Mouse (Mus musculus) kidney, adult 2 months (tissue): ENCODE data around the gene Cope.

Experiments
- CTCF ChIP-seq: fragments of 200-500 bp; conservative IDR thresholded peaks from 2 replicates; pipeline ENCODE4 v1.5.1; 2011; ENCODE audit warnings: low read depth, mild to moderate bottlenecking, control low read depth, low read length, moderate library complexity, mixed read lengths; ENCODE audit not compliant: insufficient read depth, insufficient read length
- POLR2A ChIP-seq: fragments of 200-500 bp; IDR thresholded peaks from one replicate; pipeline ENCODE4 v1.6.1; 2011; ENCODE audit warnings: low read depth, low read length, control low read depth

GRCm38 (mm10) chr8:70285304-70285703 lies 17.0 kb upstream of the Cope start:
- TF ChIP-seq CTCF (no peak), POLR2A (no peak)
